Mouse (Mus musculus) ES-E14 (cell line): Measurements from ENCODE around the gene Hcrt. TPM values are rescaled to one million over a fixed set of nuclear protein-coding genes. Genes with fewer than 3 reads are reported as not detected.

Source experiments
- DNase-seq: peaks from one replicate; pipeline ENCODE4 v3.0.0-alpha.2; 2013; ENCODE audit warnings: low read depth, low spot score
- H3K27ac ChIP-seq: 2 replicates; pipeline ENCODE4 v1.5.1; 2012; ENCODE audit warnings: low read depth, mild to moderate bottlenecking, low read length, moderate library complexity, mixed read lengths; ENCODE audit not compliant: poor library complexity, insufficient read depth, severe bottlenecking
- H3K36me3 ChIP-seq: 2 replicates; pipeline ENCODE4 v1.6.1; 2012; ENCODE audit warnings: mild to moderate bottlenecking, low read length, moderate library complexity, mixed read lengths; ENCODE audit not compliant: control insufficient read depth, poor library complexity, insufficient read depth, severe bottlenecking
- H3K4me1 ChIP-seq, 2 experiments: fragments of 150-350 bp in 1 of 2; sonication (generic) in 1 of 2; 2 replicates each; pipeline ENCODE4 v1.6.1; 2012; ENCODE audit warnings: low read length in 2 of 2, mild to moderate bottlenecking in 1 of 2, mixed read lengths in 1 of 2; ENCODE audit not compliant: control insufficient read depth in 2 of 2, insufficient read depth in 2 of 2, poor library complexity in 1 of 2
- H3K4me3 ChIP-seq, 2 experiments: fragments of 150-350 bp in 1 of 2; sonication (generic) in 1 of 2; 2 replicates each; pipeline ENCODE4 v1.5.1; 2012; ENCODE audit warnings: low read length in 2 of 2, low read depth in 1 of 2, mild to moderate bottlenecking in 1 of 2, mixed read lengths in 1 of 2; ENCODE audit not compliant: insufficient read depth in 1 of 2, poor library complexity in 1 of 2, severe bottlenecking in 1 of 2
- H3K9ac ChIP-seq: 2 replicates; pipeline ENCODE4 v1.6.1; 2012; ENCODE audit warnings: low read depth, mild to moderate bottlenecking, low read length, mixed read lengths; ENCODE audit not compliant: poor library complexity, insufficient read depth, severe bottlenecking
- H3K9me3 ChIP-seq: fragments of 150-350 bp; sonication (generic); 2 replicates; pipeline ENCODE4 v1.6.1; 2012; ENCODE audit warnings: low read depth, mild to moderate bottlenecking, low read length; ENCODE audit not compliant: control insufficient read depth, insufficient read depth
- CHD2 ChIP-seq: IDR thresholded peaks from 2 replicates; pipeline ENCODE4 v1.6.1; 2014; ENCODE audit warnings: mild to moderate bottlenecking, low read depth, low read length, inconsistent platforms
- HCFC1 ChIP-seq: IDR thresholded peaks from 2 replicates; pipeline ENCODE4 v1.6.1; 2012; ENCODE audit warnings: low read length, inconsistent platforms, borderline replicate concordance; ENCODE audit not compliant: insufficient read depth
- MAFK ChIP-seq: IDR thresholded peaks from 2 replicates; pipeline ENCODE4 v1.6.1; 2014; ENCODE audit warnings: mild to moderate bottlenecking, low read depth, low read length, inconsistent platforms; ENCODE audit not compliant: insufficient read depth
- ZC3H11A ChIP-seq: IDR thresholded peaks from 2 replicates; pipeline ENCODE4 v1.6.1; 2012; ENCODE audit warnings: low read depth, mild to moderate bottlenecking, inconsistent platforms, low read length, borderline replicate concordance
- ZNF384 ChIP-seq: IDR thresholded peaks from 2 replicates; pipeline ENCODE4 v1.6.1; 2012; ENCODE audit warnings: low read depth, low read length, inconsistent platforms
- in situ Hi-C, 2 experiments: fragments of 600-800 bp; cut with MboI; formaldehyde crosslinking; loops; one replicate each; pipeline ENCODE4 v1.15.1; 2025; ENCODE audit warnings: low sequenced_read_pairs in 2 of 2, inconsistent platforms in 1 of 2; ENCODE audit not compliant: unreplicated experiment in 2 of 2
- total RNA-seq: library from RNA; depleted of rRNA; stranded (reverse); fragments of 300-350 nt; gene quantifications from 2 replicates; pipeline ENCODE4 v1.2.3, GENCODE M21; 2012

Gene Hcrt
- total RNA-seq, 1 experiment, result not detected

DNA sequence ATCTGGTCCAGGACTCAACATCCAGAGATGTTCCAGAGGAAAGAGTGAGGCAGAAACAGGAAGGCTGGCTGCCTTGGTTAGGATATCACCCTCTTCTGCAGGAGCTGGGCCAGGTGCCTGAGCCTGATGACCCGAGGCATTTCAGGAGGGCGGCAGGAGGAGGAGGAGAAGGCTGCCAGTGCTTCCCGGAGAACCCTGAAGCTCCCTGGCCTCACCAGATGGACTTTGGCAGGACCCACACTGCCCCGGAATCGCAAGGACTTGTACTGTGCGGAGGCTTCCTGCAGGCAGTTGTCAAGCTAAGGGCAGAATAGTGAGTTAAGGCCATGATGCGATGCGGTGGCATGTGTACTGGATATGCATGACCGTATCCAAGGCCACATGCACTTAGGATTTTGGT, 4.0 kb upstream of the Hcrt start:
- H3K27ac ChIP-seq, result no peak overlapping the region
- no peak overlapping the region for H3K4me3 ChIP-seq
- no peaks in the 10 kb centered on the region for H3K36me3 ChIP-seq
- peaks cover 0 to 2% of the 10 kb centered on the region in 2 experiments; a peak in 1 of 4 replicates for H3K4me1 ChIP-seq
- H3K9ac ChIP-seq, result no peak overlapping the region
- in situ Hi-C loops, result no loop called here
- TF ChIP-seq ZC3H11A (no peak), ZNF384 (no peak), HCFC1 (no peak), MAFK (no peak), CHD2 (no peak)
- DNase-seq, result no peak
- H3K9me3 ChIP-seq, result no peaks in the 10 kb centered on the region

DNA sequence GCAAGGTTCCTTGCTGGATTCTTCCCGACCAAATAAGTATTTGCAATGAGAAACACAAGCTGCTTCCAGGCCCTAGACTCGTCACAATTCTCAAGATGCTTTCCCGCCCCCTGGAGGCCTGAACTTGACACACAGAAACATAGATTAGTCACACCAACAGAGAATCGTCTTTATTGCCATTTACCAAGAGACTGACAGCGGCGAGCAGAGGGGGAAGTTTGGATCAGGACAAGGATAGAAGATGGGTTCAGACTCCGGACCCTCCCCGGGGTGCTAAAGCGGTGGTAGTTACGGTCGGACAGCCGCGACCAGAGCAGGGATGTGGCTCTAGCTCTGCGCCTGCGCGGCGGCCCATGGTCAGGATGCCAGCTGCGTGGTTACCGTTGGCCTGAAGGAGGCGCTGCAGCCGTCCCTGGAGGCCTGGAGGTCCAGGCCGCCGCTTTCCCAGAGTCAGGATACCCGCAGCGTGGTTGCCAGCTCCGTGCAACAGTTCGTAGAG, 1.1 kb downstream of the Hcrt start:
- H3K27ac ChIP-seq, result no peak overlapping the region
- no peak for TF ChIP-seq CHD2
- TF ChIP-seq ZC3H11A, result no peak
- no peak for TF ChIP-seq MAFK
- TF ChIP-seq HCFC1, result no peak
- in situ Hi-C loops, result no loop called here

DNA sequence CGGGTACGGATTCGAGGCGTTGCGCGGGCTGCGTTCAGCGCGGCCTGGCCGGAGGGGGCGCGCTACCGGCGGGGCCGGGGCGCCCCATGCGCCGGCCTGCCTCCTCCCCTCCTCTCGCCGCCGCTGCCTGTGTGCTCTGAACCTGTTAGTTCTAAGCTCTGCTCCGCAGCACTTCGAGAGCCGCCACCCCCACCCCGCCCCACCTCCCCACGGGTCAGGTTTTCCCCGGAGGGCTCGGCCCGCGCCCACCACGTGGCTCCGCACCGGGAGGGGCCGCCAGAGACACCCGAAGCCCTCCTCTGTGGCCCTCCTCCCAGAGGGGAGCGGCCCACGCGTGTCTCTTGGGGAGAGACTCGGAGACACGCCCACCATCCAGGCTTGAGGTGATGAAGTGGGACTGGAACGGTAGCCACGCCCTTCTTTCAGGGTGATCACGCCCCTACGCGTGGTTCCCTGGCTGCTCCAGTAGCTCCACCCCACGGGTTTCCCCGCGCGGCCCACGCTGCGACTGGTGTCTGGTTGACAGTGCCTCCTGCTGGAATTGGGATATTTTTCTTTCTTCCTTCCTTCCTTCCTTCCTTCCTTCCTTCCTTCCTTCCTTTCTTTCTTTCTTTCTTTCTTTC, 3.0 kb downstream of the Hcrt start, which contains the start of gene Kcnh4:
TSS of gene Kcnh4 (minus strand) at position 332 of the 623 bp plus-strand sequence.
- no peak within 1 kb of the TSS for H3K27ac ChIP-seq
- H3K36me3 ChIP-seq, result no peaks in the 10 kb centered on the region
- H3K9me3 ChIP-seq, result no peaks in the 10 kb centered on the region
- TF ChIP-seq HCFC1 (no peak), ZC3H11A (no peak), CHD2 (no peak), MAFK (no peak), ZNF384 (no peak)
- in situ Hi-C loops, result no loop called here
- H3K4me3 ChIP-seq, result peak within 1 kb of the TSS; percentile 57 to 61
- peaks cover 0 to 3% of the 10 kb centered on the region in 2 experiments; a peak in 2 of 4 replicates for H3K4me1 ChIP-seq
- DNase-seq, result no peak
- peak within 1 kb of the TSS; percentile 19; the same call in 1 of the 2 replicates for H3K9ac ChIP-seq

More for the DNA sequence above, 1.1 kb downstream of the Hcrt start:
- H3K4me1 ChIP-seq, result peaks cover 0 to 3% of the 10 kb centered on the region in 2 experiments; a peak in 2 of 4 replicates
- H3K4me3 ChIP-seq, result peak overlapping the region; percentile 60 to 66
- peak overlapping the region; percentile 57 for H3K9ac ChIP-seq
- DNase-seq, result peak; percentile 87
- no peaks in the 10 kb centered on the region for H3K9me3 ChIP-seq
- no peaks in the 10 kb centered on the region for H3K36me3 ChIP-seq

DNA sequence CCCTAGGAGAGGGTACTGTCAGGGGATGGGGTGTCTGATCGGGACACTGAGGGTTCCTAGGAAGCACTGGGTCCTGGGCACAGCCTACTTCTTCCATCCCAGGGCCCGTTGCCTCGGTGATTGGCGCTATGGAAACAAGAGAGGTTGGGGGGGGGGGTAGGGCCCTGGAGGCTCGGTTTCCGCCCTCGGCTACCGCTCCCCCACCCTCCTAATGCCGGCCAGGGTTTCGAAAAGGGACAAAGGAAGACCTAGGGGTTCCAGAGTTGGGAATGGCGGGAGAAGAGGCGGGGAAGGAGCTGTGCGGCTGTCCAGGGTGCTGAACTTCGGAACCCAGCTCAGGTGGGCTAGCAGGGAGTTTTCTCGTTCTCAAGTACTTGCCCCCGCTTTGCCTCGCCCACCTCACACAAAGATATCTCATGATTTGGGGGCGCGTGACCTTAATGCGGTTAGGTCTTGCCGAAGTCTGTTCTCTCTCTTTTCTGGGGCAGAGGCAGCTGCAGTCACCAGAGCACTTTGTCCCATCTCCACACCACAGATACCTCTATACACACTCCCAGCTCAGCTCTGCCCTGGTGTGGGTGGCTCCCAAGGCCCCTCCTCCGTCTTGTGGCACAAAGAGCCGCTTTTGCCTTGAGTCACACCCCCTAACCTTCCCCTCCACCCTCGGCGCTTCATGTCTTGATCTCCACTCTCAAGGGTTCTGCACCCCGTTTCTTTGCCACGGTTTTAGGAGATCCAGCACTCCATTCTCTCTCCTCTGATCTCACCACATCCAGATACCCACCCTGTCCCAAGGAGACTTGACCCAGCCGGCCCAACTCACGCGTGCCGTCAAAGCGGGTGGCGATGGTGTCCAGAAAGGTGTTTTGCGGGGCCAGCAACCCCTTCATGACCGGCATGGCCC, 3.8 kb downstream of the Hcrt start:
- Histone ChIP-seq H3K9ac (peak overlapping the region; percentile 19; the same call in 1 of the 2 replicates), H3K27ac (no peak overlapping the region), H3K9me3 (no peaks in the 10 kb centered on the region), H3K4me1 (peaks cover 0 to 3% of the 10 kb centered on the region in 2 experiments; a peak in 2 of 4 replicates), H3K4me3 (peak overlapping the region; percentile 57 to 61), H3K36me3 (no peaks in the 10 kb centered on the region)
- DNase-seq, result peak; percentile 77
- in situ Hi-C loops, result no loop called here
- no peak for TF ChIP-seq MAFK
- no peak for TF ChIP-seq ZNF384
- no peak for TF ChIP-seq ZC3H11A
- TF ChIP-seq CHD2, result no peak
- TF ChIP-seq HCFC1, result no peak
